Mouse (Mus musculus): ENCODE data around the gene Wdr74. TPM values are rescaled to one million over a fixed set of nuclear protein-coding genes. Genes with fewer than 3 reads are reported as not detected.
"Not testable (repeated sequence)": the region's sequence is repeated elsewhere in the genome, so short reads cannot be mapped to it uniquely, and the experiment has no call there.

Wdr74 gene
- polyA plus RNA-seq, 1 experiment from 2014 or later: 80.7 TPM

- H3K4me1 ChIP-seq: peaks cover 30% of the 10 kb centered on the region
- peaks cover 21% of the 10 kb centered on the region for H3K36me3 ChIP-seq
- H3K27ac ChIP-seq (replicated peaks): no peak overlapping the region
- no peak overlapping the region for H3K9ac ChIP-seq (replicated peaks)
- 0 out of 2 replicates have a peak overlapping the region, but pooled peaks have one; percentile 5 for H3K4me2 ChIP-seq (replicated peaks)
- WGBS: 83% methylated on average over 1 of the region's 1 CpGs
- H3K9me3 ChIP-seq: no peaks in the 10 kb centered on the region
- no peaks in the 10 kb centered on the region for H3K27me3 ChIP-seq
- no peak overlapping the region for H3K4me3 ChIP-seq
- no peak for ATAC-seq (ENCODE audit: low FRiP score, low read depth)
Observed at GRCm38 (mm10) chr19:8721378-8721777, 14.2 kb upstream of the Wdr74 start.

GRCm38 (mm10) chr19:8722021-8722420 is 13.6 kb upstream of the Wdr74 start:
- no peaks in the 10 kb centered on the region for H3K27me3 ChIP-seq
- H3K4me3 ChIP-seq: peak overlapping the region; percentile 82
- peak overlapping the region; percentile 78 for H3K4me2 ChIP-seq (replicated peaks)
- ATAC-seq (ENCODE audit: low FRiP score, low read depth): no peak
- H3K9me3 ChIP-seq: no peaks in the 10 kb centered on the region
- WGBS: 59% methylated on average over 4 of the region's 4 CpGs
- peaks cover 22% of the 10 kb centered on the region for H3K36me3 ChIP-seq
- H3K9ac ChIP-seq (replicated peaks): peak overlapping the region; percentile 82; the same call in 1 of the 2 replicates
- no peak overlapping the region; the same call in 1 of the 2 replicates for H3K27ac ChIP-seq (replicated peaks)
- peaks cover 33% of the 10 kb centered on the region for H3K4me1 ChIP-seq

- peak overlapping the region; percentile 82 for H3K4me3 ChIP-seq
- H3K27ac ChIP-seq (replicated peaks): peak overlapping the region; percentile 93
- peak overlapping the region; percentile 82 for H3K9ac ChIP-seq (replicated peaks)
- peak; percentile 7; the same call in 1 of the 2 replicates for ATAC-seq (ENCODE audit: low FRiP score, low read depth)
- 1% methylated on average over 5 of the region's 5 CpGs for WGBS
- peaks cover 33% of the 10 kb centered on the region for H3K4me1 ChIP-seq
- peak overlapping the region; percentile 78 for H3K4me2 ChIP-seq (replicated peaks)
- no peaks in the 10 kb centered on the region for H3K27me3 ChIP-seq
- peaks cover 22% of the 10 kb centered on the region for H3K36me3 ChIP-seq
- H3K9me3 ChIP-seq: no peaks in the 10 kb centered on the region
Observed at GRCm38 (mm10) chr19:8722559-8722906, 13.1 kb upstream of the Wdr74 start.

GRCm38 (mm10) chr19:8722907-8723573 is 12.6 kb upstream of the Wdr74 start, which contains the start of gene Slc3a2:
Slc3a2 (minus strand) TSS chr19:8723369.
- Histone ChIP-seq H3K4me2 (replicated peaks) (peak within 1 kb of the TSS; percentile 78), H3K9ac (replicated peaks) (peak within 1 kb of the TSS; percentile 96), H3K4me1 (peaks cover 33% of the 10 kb centered on the region), H3K27me3 (no peaks in the 10 kb centered on the region), H3K27ac (replicated peaks) (peak within 1 kb of the TSS; percentile 93), H3K36me3 (peaks cover 22% of the 10 kb centered on the region), H3K4me3 (peak within 1 kb of the TSS; percentile 82), H3K9me3 (no peaks in the 10 kb centered on the region)
- ATAC-seq (ENCODE audit: low FRiP score, low read depth): peak; percentile 96
- WGBS: under 1% methylated on average over 50 of the region's 50 CpGs

- under 1% methylated on average over 20 of the region's 20 CpGs for WGBS
- ATAC-seq (ENCODE audit: low FRiP score, low read depth): no peak
- Histone ChIP-seq H3K4me2 (replicated peaks) (peak overlapping the region; percentile 78), H3K4me1 (peaks cover 33% of the 10 kb centered on the region), H3K36me3 (peaks cover 22% of the 10 kb centered on the region), H3K9ac (replicated peaks) (peak overlapping the region; percentile 96), H3K27me3 (no peaks in the 10 kb centered on the region), H3K4me3 (peak overlapping the region; percentile 82), H3K9me3 (no peaks in the 10 kb centered on the region), H3K27ac (replicated peaks) (peak overlapping the region; percentile 78)
Observed at GRCm38 (mm10) chr19:8723574-8724346, 11.9 kb upstream of the Wdr74 start.

- Histone ChIP-seq H3K27ac (replicated peaks) (peak overlapping the region; percentile 78), H3K4me2 (replicated peaks) (peak overlapping the region; percentile 78), H3K27me3 (no peaks in the 10 kb centered on the region), H3K9me3 (no peaks in the 10 kb centered on the region), H3K36me3 (peaks cover 22% of the 10 kb centered on the region), H3K4me3 (peak overlapping the region; percentile 82), H3K9ac (replicated peaks) (peak overlapping the region; percentile 96), H3K4me1 (peaks cover 33% of the 10 kb centered on the region)
- 1% methylated on average over 2 of the region's 2 CpGs for WGBS
- no peak for ATAC-seq (ENCODE audit: low FRiP score, low read depth)
Observed at GRCm38 (mm10) chr19:8724392-8724791, 11.2 kb upstream of the Wdr74 start.

- Histone ChIP-seq H3K4me2 (replicated peaks) (peak overlapping the region; percentile 78), H3K9me3 (no peaks in the 10 kb centered on the region), H3K4me3 (peak overlapping the region; percentile 82), H3K4me1 (peaks cover 33% of the 10 kb centered on the region), H3K27ac (replicated peaks) (no peak overlapping the region), H3K27me3 (no peaks in the 10 kb centered on the region), H3K36me3 (peaks cover 22% of the 10 kb centered on the region), H3K9ac (replicated peaks) (peak overlapping the region; percentile 96)
- 61% methylated on average over 4 of the region's 4 CpGs for WGBS
- no peak for ATAC-seq (ENCODE audit: low FRiP score, low read depth)
Observed at GRCm38 (mm10) chr19:8725081-8725613, 10.5 kb upstream of the Wdr74 start.

- Histone ChIP-seq H3K9me3 (no peaks in the 10 kb centered on the region), H3K27me3 (no peaks in the 10 kb centered on the region), H3K9ac (replicated peaks) (no peak overlapping the region), H3K4me1 (peaks cover 30% of the 10 kb centered on the region), H3K36me3 (peaks cover 22% of the 10 kb centered on the region), H3K27ac (replicated peaks) (no peak overlapping the region), H3K4me2 (replicated peaks) (no peak overlapping the region), H3K4me3 (no peak overlapping the region)
- WGBS: 21% methylated on average over 3 of the region's 3 CpGs
- no peak for ATAC-seq (ENCODE audit: low FRiP score, low read depth)
Observed at GRCm38 (mm10) chr19:8726609-8727390, 8.8 kb upstream of the Wdr74 start.

GRCm38 (mm10) chr19:8727495-8728114 is 8.0 kb upstream of the Wdr74 start:
- no peak overlapping the region for H3K9ac ChIP-seq (replicated peaks)
- H3K4me3 ChIP-seq: no peak overlapping the region
- no peaks in the 10 kb centered on the region for H3K9me3 ChIP-seq
- 0 out of 2 replicates have a peak overlapping the region, but pooled peaks have one; percentile 25 for H3K27ac ChIP-seq (replicated peaks)
- no peak overlapping the region for H3K4me2 ChIP-seq (replicated peaks)
- peaks cover 22% of the 10 kb centered on the region for H3K4me1 ChIP-seq
- 28% methylated on average over 5 of the region's 5 CpGs for WGBS
- H3K36me3 ChIP-seq: peaks cover 22% of the 10 kb centered on the region
- H3K27me3 ChIP-seq: no peaks in the 10 kb centered on the region
- ATAC-seq (ENCODE audit: low FRiP score, low read depth): no peak

- WGBS: 49% methylated on average over 3 of the region's 3 CpGs
- not testable (repeated sequence) for H3K9me3 ChIP-seq; ATAC-seq (ENCODE audit: low FRiP score, low read depth); H3K27me3 ChIP-seq; H3K27ac ChIP-seq (replicated peaks); H3K9ac ChIP-seq (replicated peaks); H3K4me2 ChIP-seq (replicated peaks); H3K4me3 ChIP-seq
- Histone ChIP-seq H3K4me1 (peaks cover 22% of the 10 kb centered on the region), H3K36me3 (peaks cover 22% of the 10 kb centered on the region)
Observed at GRCm38 (mm10) chr19:8728335-8729099, 7.1 kb upstream of the Wdr74 start.
